Mouse (Mus musculus) liver, adult 2 months (tissue): ENCODE results near the gene Cacna1c.

Experiments
- CTCF ChIP-seq: fragments of 200-500 bp; IDR thresholded peaks from 2 replicates; pipeline ENCODE4 v1.5.1; 2011; ENCODE audit warnings: low read depth, low read length, control low read depth
- POLR2A ChIP-seq: fragments of 200-500 bp; IDR thresholded peaks from 2 replicates; pipeline ENCODE4 v1.6.1; 2011; ENCODE audit warnings: low read length, control low read depth; ENCODE audit not compliant: insufficient read depth; ENCODE audit errors: extremely low read depth

- TF ChIP-seq CTCF (no peak), POLR2A (no peak)
Observed at GRCm38 (mm10) chr6:118952377-118952776, 243.8 kb downstream of the Cacna1c start.
